Mouse (Mus musculus) G1E (cell line): ENCODE measurements around the gene Ndufb4.

Experiments
- CTCF ChIP-seq: IDR thresholded peaks from 2 replicates; pipeline ENCODE4 v1.5.1; 2012; ENCODE audit warnings: low read depth, low read length, inconsistent platforms, mixed read lengths
- GATA1 ChIP-seq: IDR thresholded peaks from 2 replicates; pipeline ENCODE4 v1.6.1; 2012; ENCODE audit warnings: borderline replicate concordance, low read length, inconsistent platforms, mixed read lengths
- GATA2 ChIP-seq: IDR thresholded peaks from 2 replicates; pipeline ENCODE4 v1.6.1; 2012; ENCODE audit warnings: low read depth, low read length, inconsistent platforms, borderline replicate concordance
- POLR2AphosphoS5 ChIP-seq: IDR thresholded peaks from 2 replicates; pipeline ENCODE4 v1.6.1; 2012; ENCODE audit warnings: low read depth, low read length, inconsistent platforms; ENCODE audit not compliant: insufficient replicate concordance
- TAL1 ChIP-seq: conservative IDR thresholded peaks from 2 replicates; pipeline ENCODE4 v1.6.1; 2012; ENCODE audit warnings: low read depth, low read length, inconsistent platforms, mixed read lengths

- TF ChIP-seq CTCF (no peak), TAL1 (no peak), POLR2AphosphoS5 (no peak), GATA1 (no peak), GATA2 (no peak)
Observed at GRCm38 (mm10) chr16:37652654-37653053, 1.6 kb downstream of the Ndufb4 start.
